Mouse (Mus musculus) kidney, postnatal 36 days (tissue): Measurements from ENCODE around the gene Ifitm10.

ENCODE experiments used
- DNase-seq, 2 experiments: peaks; one replicate each; pipeline ENCODE4 v3.0.0; 2021 to 2022; ENCODE audit warnings: mixed read lengths in 2 of 2

Ifitm10 gene

DNA sequence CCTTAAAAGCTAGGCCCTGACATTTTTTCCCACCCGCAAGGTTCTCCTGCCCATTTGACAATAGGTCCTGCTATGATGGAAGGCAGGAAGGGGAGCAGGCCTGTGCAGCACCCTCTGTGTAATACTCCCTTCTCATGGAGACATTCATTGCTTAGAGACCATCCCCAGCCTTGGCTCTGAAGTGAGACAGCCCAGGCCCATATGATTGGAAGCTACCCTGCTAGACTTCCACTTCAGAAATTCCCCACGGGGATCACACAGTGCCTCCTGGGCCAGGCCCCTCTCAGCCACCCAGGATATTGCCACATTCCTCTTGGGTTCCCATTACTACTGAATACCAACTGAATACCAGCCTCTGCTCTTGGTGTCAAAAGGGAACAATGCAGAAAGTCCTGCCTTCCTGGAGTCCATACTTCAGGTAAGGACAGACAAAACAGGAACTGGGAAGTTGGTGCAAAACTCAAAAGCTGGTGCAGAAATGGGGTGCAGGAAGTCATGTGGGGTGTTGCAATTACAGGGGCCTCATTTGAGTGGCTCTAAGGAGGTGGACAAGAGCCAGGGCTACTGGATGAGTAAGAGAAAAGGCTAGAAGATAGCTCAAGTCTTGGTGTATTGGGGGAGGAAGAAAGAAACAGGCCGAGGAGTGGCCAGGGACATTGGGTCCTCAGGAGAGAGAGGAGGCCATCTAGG, 16.6 kb upstream of the Ifitm10 start:
- DNase-seq, result no peak

DNA sequence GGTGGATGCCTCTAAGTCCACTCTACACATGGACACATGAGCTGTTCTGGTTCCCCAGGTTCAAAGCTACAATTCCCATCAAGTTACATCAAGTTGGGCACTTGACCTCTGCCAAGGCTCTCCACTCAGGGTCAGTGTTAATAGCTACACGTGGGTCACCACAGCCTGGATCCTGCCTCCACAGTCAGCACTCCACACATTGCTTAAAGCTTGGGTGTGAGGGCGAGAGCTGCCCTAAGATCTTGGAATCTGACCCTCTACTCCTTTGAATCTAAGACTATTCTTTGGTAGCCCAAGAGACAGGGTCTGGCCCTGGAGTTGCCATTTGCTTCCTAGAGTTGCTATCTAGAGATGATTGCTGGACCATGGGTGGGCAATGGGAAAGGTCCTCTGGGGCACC, 15.2 kb upstream of the Ifitm10 start:
- no peak for DNase-seq

DNA sequence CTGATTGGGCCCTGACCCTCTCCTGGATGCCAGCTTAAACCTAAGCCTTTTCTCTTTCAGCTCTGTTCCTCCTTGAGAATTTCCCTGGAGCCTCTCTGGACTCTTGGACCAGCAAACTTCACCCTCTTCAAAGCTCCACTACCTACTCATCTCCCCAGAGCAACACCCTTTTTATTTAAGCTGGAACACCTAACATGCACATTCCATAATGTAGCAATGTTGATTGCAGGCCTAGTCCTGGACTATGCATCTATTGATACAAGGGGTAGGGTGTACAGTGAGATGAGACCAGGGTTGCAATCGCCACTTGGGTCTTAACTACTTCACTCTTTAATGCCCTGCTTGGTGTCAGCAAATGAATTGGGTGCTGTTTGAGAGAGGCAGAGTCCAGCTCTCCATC, 14.6 kb upstream of the Ifitm10 start:
- DNase-seq, result no peak

DNA sequence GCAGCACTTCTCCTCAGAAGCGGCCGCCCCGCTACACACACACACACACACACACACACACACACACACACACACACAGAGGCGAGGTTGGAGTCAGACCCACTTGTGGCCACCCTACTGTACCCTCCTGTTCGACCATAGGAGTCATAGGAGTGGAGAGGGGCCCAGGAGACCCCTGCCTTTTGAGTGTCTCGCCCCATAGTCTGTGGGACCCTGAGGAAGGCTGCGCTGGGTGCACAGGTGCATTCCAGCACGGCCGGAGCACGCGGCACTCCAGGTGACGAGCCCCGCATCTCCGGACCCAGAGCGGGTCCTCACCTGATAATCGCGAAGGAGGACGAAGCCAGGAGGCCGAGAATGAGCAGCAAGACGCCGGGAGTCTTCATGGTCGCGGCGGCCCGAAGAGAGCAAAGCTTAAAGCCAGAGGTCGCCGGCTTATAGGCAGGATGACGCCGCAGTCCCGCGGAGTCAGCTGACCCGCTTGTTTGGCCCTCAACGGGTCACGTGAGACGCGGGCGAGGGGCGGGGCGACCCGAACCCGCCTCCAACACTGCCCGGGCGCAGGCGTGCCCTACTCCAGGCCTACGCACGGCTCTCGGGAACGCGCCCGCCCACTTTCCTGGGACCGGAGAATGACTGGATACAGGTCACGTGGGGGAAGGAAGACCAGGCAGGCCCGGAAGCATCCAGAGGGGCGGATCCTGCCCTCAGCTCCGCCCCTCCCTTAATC, 14.0 kb upstream of the Ifitm10 start, which contains the start of gene Ctsd:
TSS of gene Ctsd (minus strand) at position 620 of the 730 bp plus-strand sequence.
- peak; percentile 99 to 100 for DNase-seq

DNA sequence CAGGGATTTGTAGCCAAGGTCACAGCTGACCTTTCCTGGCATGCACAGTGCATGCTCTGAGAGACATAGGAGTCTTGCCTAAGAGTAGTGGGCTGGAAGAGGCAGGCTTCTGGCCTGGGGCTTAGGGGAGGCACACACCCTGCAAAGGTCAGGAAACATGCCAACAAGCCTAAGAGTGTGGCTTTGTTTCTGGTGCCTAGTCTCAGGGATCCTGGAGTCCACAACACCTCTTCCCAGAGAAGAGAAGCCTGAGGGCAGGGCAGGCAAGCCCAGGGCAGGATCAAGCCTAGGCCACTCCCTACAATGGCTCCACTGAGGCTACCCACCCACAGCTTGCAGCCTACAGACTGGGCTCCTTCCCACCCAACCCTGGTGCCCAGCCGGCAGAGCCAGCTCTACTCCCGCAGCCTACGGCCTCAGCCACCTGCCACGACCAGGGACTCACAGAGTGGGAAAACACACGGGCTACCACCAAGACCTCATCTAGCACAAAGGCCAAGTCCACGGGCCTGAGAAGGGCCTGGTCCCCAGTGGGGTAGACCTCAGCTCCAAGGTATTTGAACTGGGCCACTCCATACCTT, 13.2 kb upstream of the Ifitm10 start:
- peak; percentile 33 to 47 for DNase-seq

DNA sequence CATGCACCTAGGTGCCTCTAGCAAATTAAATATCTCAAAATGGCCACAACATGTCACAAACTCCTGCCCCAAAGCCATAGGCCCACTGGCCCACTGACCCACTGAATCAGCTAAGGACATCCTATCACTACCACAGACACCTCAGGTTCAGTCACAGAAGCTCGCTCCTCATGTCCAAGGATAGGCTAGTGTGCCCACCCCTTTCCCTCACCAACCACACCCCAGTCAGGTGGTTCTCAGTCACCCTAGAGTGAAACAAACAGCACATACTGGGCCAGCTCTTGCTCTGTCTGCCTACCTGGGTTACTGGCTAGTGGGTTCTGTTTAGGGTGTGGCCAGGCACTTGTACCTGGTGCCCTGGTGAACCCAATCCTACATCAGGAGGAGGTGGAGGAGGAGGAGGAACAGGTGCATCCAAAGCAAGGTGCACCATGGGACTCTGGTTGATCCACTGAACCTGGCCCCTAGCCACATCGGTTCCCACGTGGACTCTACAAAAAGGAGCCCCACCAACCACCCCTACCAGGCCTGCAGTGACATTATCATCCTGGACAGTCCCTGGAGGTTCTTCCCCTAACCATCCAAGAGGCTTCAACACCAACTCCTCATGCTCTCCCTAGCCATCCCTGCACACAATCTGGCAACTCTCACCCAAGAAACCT, 12.3 kb upstream of the Ifitm10 start:
- no peak for DNase-seq

DNA sequence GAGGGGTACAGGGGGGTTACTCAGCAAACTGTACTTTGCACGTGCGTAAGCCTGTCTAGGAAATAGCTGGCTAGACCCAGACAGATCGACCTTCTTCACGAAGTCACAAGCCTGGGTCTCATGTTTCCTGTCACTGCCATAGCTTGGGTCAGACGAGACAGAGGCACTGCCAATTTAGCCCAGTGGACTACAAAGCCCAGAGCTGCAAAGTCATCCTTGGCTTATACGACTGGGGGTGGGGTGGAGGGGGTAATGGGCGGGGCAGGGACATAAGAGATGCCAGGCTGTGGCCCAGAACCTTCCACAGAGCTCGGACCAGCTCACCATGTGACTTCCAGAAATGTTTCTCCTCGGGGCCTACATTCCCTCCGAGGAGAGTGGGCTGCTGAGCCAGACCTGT, 10.8 kb upstream of the Ifitm10 start:
- DNase-seq, result no peak

DNA sequence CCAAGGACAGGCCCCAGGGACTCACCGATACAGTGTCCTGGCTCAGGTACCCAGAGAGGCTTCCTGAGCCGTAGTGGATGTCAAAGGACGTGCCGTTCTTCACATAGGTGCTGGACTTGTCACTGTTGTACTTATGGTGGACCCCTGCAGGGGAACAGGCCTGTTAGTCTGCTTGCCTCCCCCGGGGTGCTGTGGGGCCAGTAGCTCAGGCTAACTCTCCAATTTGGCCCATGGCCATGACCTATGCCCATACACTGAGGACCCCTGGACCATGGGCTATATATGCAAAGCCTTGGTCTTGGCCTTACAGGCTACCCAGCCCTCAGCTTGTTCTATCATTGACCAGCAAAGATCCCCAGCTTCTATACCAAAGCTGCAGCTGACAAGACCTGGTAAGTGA, 9.0 kb upstream of the Ifitm10 start, which contains the start of gene Gm49369:
TSS of gene Gm49369 (minus strand) at position 101 of the 400 bp plus-strand sequence.
- DNase-seq, result no peak

DNA sequence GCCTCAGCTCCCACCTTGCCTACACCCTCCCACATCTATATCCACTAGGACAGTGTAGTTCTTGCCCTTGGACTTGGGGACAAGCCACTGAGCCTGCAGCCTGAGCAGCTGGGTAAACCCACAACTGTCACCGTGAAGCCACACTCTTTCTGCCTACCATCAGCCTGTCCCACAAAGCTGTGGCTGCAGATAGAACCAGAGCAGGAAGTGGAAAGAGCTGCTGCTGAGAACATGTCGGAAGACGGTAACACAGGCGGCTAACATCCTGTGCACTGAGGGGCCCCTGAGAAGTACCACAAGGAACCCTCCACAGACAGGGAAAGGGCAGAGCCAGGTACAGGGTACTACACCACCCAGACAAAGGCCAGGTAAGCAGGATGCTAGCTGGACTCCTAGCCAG, 7.6 kb upstream of the Ifitm10 start:
- no peak for DNase-seq

DNA sequence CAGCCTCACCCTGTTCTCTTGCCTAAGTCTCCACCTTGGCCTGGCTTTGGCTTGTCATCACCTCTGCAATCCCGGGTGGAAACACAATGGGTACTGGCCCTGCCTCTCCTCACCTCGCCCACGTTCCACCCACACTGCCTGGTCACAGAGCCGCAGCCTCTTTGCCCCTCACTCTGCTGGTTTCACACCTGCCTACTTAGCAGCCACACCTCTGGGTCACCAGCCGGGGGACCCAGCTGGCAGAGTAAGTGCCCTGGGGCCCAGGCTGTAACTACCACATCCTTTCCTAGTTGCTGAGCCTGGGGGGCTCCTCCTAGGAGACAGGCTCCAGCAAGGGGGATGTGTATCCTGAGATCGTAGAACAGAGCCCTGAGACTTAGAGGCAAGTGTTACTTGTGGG, 5.6 kb upstream of the Ifitm10 start:
- DNase-seq, result no peak

DNA sequence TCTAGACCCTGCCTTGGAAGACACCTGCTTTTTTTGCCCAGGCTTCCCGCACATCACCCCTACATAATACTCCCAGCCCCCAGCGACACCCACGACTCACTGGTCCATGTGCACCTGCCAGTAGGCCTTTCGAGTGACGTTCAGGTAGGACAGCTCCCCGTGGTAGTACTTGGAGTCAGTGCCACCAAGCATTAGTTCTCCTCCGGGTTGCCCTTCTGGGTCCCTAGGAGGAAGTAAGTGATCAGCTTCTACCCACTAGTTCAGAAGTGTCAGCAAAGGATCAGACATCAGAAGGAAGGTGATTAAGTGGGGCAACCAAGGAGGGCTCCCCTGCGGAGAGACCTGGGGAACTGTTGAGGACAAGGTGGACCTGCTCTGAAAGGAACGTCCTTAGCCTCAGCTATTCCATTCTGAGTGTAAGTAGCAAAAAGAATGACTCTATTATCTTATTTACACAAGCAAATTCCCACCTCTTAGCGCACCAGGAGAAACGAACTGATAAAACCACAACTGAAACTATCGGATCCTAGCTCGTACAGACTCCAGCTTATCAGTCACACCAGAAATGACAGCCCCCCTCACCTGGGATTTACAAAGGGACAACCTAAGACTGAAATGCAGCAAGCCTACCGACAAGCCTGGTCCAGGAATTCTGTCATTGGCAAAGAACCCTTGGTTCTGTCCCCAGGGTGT, 3.8 kb upstream of the Ifitm10 start:
- DNase-seq, result no peak

DNA sequence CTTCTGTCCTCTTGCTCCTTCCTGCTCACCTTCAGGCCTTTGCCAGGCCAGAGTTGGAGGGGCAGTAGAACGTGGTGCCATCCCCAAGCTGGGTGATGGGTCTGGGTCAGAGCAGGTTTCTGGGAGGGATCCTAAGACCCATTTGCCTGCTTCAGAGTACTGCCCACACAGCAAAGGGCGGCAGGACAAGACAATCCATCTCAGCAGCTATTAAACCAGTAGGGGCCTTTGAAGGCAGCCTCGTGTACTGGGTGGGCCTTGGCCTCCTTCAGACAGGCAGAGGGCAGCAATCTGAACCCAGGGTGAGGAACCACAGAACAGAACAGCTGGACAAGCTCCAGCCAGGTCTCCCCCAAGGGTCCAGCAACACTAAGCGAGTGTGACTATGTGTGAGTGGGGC, 2.5 kb upstream of the Ifitm10 start:
- DNase-seq, result no peak

DNA sequence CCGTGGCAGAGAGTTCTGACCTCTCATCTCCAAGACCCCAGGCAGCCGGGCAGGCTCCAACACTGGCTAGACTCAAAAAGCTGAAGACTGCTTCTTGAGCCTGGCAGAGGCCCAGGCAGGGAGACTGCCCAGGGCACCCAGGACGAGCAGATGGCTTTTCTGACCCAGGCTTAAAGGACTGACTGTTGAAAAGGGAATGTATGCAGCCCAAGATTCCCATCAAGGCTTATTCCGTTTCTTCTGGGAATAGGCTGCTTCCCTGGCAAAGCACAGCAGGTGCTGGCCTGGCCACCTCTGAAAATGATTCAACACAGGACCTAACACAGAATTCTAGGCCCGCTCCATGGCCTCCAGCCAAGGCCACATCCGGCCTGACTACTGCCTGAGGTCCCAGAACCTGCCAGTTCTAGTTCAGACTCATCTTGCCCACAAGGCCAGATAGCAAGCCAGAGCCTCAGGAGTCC, 1.7 kb upstream of the Ifitm10 start:
- DNase-seq, result peak; percentile 55 to 76

DNA sequence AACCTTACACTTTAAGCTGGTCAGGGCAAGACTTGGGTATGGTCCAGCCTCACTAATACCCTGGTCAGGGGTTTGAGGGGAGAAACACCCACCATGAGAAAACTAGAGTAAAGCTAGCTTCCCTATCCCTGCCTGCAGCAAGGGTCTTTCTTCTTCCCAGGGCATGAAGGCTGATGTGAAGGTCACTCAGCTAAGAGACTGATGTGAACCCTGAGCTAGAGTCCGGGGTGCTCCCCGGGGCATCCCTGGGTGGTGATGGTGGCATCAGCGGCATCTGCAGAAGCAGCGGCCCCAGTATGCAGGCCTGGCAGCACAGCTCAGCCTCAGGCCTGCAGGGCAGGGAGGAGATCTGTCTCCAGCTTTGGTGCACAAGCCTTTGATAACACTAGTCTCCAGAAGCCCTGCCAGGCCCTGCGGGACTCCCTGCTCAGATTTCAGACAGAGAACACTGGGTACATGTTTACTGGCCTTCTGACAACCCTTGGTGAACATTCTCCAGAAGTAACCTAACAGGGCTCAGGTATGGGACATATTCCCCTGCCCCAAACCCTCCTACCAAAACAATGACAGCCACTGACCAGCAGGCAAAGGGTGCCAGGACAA, 961 bp upstream of the Ifitm10 start:
- DNase-seq, result no peak

DNA sequence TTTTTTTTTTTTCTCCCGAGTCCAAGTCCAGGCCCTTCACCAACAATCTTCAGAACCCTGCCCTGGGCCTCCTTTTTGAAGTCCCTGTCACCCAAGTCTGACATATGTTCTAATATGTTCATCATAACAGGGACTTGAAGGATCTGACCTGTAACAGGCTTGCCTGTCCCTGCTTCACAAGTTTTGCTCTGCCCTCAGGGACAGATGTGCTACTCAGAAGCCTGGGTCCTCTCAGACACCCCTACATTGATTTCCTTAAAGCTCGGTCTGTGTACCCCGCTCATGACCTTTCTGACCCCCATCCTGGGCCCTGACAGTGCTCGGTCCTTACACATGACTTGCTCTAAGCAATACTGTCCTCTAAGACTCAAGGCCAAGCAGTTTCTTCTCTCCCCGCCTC, 514 bp downstream of the Ifitm10 start:
- DNase-seq, result no peak

DNA sequence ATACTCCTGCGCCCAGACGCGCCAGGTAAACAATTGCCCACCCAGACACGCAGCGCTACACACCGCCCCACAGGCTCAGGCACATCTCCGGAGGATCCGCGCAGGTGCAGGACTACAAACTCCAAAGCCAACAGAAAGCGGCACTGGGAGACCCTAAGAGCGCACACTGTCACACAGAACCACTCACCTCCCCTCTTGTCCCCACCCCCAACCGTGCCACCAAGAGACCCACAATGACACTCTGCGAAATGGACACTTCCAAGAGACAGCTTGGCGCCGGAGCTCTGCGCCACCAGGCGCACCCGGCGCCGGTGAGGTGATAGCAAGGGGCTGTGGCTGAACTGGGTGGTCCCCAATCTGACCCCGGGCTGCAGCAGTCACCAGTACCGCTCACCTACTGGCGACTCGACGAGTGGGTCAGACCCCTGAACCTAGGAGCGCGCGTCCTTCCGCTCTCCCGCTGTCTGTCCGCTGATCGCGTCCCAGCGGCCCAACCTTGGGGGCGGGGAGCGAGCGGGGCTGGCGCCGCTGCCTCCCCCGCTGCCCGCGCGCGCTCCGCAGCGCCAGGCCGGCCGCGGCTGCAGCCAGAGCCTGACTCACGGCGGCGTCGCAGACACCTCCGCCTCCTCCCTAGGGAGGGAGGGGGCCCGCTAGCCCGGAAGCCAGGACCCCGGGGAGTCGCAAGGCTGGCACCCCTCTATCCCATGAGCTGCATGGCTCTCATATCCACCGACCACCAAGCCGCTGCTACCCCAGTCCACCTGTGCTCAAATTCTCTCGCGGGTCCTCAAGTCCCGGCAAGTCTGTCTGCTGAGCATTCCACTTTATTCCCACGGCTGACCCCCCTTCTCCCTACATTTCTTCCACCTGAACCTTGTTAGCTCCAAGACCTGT, 1.5 kb downstream of the Ifitm10 start:
- DNase-seq, result peak in 1 of 2 experiments; percentile 50

DNA sequence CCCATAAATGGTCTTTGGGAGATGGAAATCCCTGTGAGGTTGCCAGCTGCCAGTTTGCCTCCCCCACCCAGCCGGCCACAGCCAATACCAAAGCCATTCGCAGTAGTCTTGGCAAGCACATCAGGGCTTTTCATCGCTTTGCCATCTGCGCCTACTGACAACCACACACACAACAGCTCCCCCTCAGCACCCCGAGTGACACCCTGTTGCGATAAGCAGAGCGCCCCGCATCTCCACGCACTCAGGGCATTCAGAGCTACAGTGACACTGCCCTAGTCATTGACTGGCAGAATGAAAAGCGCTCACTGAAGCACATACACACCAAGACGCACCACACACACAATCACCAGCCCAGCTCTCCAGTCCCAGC, 2.2 kb downstream of the Ifitm10 start:
- no peak for DNase-seq

DNA sequence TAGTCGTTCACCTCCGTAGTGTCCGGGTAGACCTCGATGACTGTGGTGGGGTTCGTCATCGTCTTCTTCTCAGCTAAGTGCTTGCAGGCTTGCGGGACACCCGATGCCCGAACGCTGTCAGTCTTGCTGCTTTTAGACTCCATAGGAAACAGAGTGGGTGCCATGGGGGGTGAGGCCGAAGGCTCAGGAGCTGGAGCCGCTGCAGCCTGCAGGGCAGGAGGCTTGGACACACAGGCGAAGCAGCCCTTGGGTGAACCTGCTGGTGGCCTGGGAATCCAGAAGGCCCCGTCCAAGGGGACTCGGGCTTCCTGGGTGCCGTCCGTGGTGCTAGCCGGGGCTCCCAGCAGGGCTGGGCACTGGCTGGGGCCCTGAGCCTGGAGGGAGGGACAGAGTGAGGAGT, 2.6 kb downstream of the Ifitm10 start:
- no peak for DNase-seq

DNA sequence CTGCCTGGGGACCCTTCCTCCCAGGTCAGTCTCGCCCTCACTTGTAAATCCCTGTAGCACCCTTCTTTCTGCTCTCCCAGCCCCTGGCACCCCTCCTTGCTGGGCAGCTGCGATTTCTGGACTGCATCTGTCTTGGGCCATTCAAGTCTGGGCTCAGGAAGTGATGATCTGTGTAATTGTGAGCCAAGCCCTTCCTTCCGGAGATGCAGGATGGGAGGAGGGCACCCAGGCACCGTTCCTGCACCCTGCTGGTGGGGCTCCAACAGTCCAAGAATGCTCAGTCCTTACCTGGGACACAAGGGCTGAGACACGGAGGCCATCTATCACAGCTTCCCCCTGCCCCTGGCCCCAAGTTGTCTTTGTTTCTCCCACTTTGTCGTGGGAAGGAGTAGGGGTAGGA, 3.7 kb downstream of the Ifitm10 start:
- peak; percentile 38 for DNase-seq

DNA sequence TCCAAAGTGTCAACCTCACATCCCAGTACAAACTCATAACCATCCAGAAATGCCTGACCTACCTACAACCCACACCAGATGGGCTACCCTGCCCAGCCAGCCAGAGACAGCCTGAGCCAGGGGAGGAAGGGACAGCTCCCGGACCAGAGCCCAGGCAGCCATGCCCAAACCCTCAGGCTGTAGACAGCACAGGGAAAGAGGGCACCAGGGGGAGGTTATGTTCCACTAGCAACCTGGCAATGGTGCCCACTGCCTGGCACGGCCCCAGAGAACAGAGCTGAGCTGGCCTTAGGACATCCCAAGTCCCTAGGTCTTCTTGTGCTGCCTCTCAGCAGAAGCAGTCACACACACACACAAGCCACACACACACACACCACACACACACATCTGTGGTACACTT, 4.7 kb downstream of the Ifitm10 start:
- DNase-seq, result no peak

DNA sequence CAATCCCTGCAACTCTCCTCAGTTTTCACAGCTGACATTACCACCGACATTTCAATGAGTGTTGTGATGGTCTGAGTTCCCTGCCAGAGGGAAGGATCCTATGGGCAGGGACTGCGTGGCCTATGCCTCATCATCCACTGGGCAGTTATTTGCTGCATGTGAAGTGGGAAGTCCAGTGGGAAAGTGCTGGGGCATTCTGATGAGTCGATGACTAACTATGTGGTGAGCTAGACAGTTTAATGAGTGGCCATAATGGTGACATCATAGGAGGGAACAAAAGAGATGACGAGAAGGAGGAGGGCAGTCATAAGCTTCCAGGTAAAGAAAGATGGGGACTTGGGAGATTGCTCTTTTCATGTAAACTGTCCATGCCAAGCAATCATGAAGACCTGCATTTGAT, 10.4 kb downstream of the Ifitm10 start:
- DNase-seq, result no peak
